Mouse (Mus musculus) midbrain, embryonic 11.5 days (tissue): Measurements from ENCODE around the gene Eif2a. TPM values are rescaled to one million over a fixed set of nuclear protein-coding genes. Genes with fewer than 3 reads are reported as not detected.

ENCODE experiments used
- ATAC-seq: fragments of 200-750 bp; cut with Nextera tagmentation; 2 replicates; pipeline ENCODE4 v1.8.0; 2017; ENCODE audit warnings: moderate TSS enrichment, moderate library complexity; ENCODE audit not compliant: low FRiP score
- DNase-seq: peaks from one replicate; pipeline ENCODE4 v3.0.0; 2015; ENCODE audit warnings: low spot score; ENCODE audit errors: missing footprints
- H3K27ac ChIP-seq: fragments of 300-500 bp; sonication (generic); 2 replicates; pipeline ENCODE4 v1.5.1; 2014; ENCODE audit warnings: low read depth, low read length
- H3K27me3 ChIP-seq: fragments of 300-500 bp; sonication (generic); 2 replicates; pipeline ENCODE4 v1.6.1; 2014; ENCODE audit warnings: mild to moderate bottlenecking, low read length, moderate library complexity, mixed read lengths; ENCODE audit not compliant: control insufficient read depth, insufficient read depth
- H3K36me3 ChIP-seq: fragments of 300-500 bp; sonication (generic); 2 replicates; pipeline ENCODE4 v1.6.1; 2014; ENCODE audit warnings: mild to moderate bottlenecking, low read length, moderate library complexity, mixed read lengths; ENCODE audit not compliant: control insufficient read depth, insufficient read depth
- H3K4me1 ChIP-seq: fragments of 300-500 bp; sonication (generic); 2 replicates; pipeline ENCODE4 v1.6.1; 2014; ENCODE audit warnings: low read length; ENCODE audit not compliant: control insufficient read depth, insufficient read depth
- H3K4me2 ChIP-seq: fragments of 300-500 bp; sonication (generic); 2 replicates; pipeline ENCODE4 v1.6.1; 2014; ENCODE audit warnings: mild to moderate bottlenecking, moderate library complexity
- H3K4me3 ChIP-seq: fragments of 300-500 bp; sonication (generic); 2 replicates; pipeline ENCODE4 v1.5.1; 2014; ENCODE audit warnings: low read depth, low read length
- H3K9ac ChIP-seq: fragments of 300-500 bp; sonication (generic); 2 replicates; pipeline ENCODE4 v1.6.1; 2014; ENCODE audit warnings: low read length
- H3K9me3 ChIP-seq: fragments of 300-500 bp; sonication (generic); 2 replicates; pipeline ENCODE4 v1.6.1; 2016; ENCODE audit warnings: low read length; ENCODE audit not compliant: control insufficient read depth
- WGBS: fragments of 180-500 bp; shearing (Covaris S2); extraction: QIAGEN DNeasy Blood & Tissue Kit; methylation state at CpG from one replicate; pipeline ENCODE4 v1.1.7; 2014; 5-methylcytosine and 5-hydroxymethylcytosine counted together
- polyA plus RNA-seq: library from polyadenylated mRNA; unstranded; fragments of >200 nt; fragmentation: Nextera tagmentation; extraction: Ambion mirVana; gene quantifications from 2 replicates; pipeline ENCODE4 v1.2.1, GENCODE M21; 2014

Eif2a gene
- polyA plus RNA-seq, 1 experiment from 2014 or later, result 62.7 TPM

DNA sequence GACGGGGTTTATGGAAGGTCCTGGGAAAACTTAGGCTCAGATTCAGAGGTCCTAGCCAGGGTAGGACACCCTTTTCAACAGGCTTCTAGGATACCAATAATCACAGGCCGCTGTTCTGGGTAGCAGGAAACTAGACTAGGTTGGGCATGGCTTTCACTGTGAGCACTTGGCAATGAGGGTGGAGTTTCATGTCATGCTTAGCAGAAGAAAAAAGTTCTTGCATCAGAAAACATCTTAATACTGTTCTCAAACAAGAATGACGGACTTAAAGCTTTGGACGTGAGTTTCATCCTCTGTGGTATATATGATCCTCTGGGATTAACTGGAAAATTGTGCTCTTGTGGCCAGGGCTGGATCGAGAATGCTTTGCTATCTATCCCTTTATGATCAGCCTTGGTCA, 7.8 kb upstream of the Eif2a start:
- WGBS, result 80% methylated on average over 5 of the region's 5 CpGs
- Histone ChIP-seq H3K36me3 (no peaks in the 10 kb centered on the region), H3K4me1 (no peaks in the 10 kb centered on the region), H3K27ac (no peak overlapping the region), H3K9me3 (no peaks in the 10 kb centered on the region), H3K4me3 (no peak overlapping the region), H3K27me3 (no peaks in the 10 kb centered on the region), H3K4me2 (no peak overlapping the region), H3K9ac (no peak overlapping the region)
- ATAC-seq (no peak), DNase-seq (no peak)

GRCm38 (mm10) chr3:58518962-58519361, 6.7 kb upstream of the Eif2a start:
- WGBS, result 93% methylated on average over 2 of the region's 2 CpGs
- H3K27ac ChIP-seq, result no peak overlapping the region
- H3K4me3 ChIP-seq, result no peak overlapping the region

GRCm38 (mm10) chr3:58519536-58519935, 6.1 kb upstream of the Eif2a start:
- no peak overlapping the region for H3K4me3 ChIP-seq
- no peaks in the 10 kb centered on the region for H3K27me3 ChIP-seq
- WGBS, result 83% methylated on average over 3 of the region's 3 CpGs
- ATAC-seq, result no peak
- peaks cover 4% of the 10 kb centered on the region; the same call in 1 of the 2 replicates for H3K36me3 ChIP-seq
- H3K9me3 ChIP-seq, result no peaks in the 10 kb centered on the region
- no peak for DNase-seq
- H3K27ac ChIP-seq, result no peak overlapping the region
- H3K4me1 ChIP-seq, result no peaks in the 10 kb centered on the region
- H3K4me2 ChIP-seq, result no peak overlapping the region
- no peak overlapping the region for H3K9ac ChIP-seq

More at GRCm38 (mm10) chr3:58518962-58519361, 6.7 kb upstream of the Eif2a start:
- Histone ChIP-seq H3K27me3 (no peaks in the 10 kb centered on the region), H3K9ac (no peak overlapping the region), H3K36me3 (peaks cover 4% of the 10 kb centered on the region; the same call in 1 of the 2 replicates), H3K9me3 (no peaks in the 10 kb centered on the region), H3K4me1 (no peaks in the 10 kb centered on the region), H3K4me2 (no peak overlapping the region)
- ATAC-seq (no peak), DNase-seq (no peak)

DNA sequence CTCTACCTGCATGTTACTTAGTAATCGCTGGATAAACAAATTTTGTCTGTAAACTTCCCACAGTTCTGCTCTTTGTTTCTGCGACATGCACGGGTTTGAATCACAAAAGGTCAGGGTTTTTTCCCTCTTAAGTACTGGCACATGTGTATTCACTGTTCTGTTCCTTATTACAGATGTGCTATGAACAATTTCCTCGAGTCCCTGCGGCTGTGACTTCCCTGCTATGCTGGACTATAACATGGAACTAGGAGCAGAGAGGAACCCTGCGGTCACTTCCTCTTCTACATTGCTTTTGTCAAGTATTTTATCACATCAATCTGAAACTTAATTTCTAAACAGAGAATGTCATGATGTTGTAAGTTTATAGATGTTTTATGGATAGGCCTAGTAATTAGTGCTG, 5.3 kb upstream of the Eif2a start:
- Histone ChIP-seq H3K4me2 (no peak overlapping the region), H3K27me3 (no peaks in the 10 kb centered on the region), H3K9ac (no peak overlapping the region), H3K36me3 (peaks cover 4% of the 10 kb centered on the region; the same call in 1 of the 2 replicates), H3K9me3 (no peaks in the 10 kb centered on the region), H3K4me1 (no peaks in the 10 kb centered on the region), H3K4me3 (no peak overlapping the region), H3K27ac (no peak overlapping the region)
- 86% methylated on average over 6 of the region's 6 CpGs for WGBS
- DNase-seq (no peak), ATAC-seq (no peak)

DNA sequence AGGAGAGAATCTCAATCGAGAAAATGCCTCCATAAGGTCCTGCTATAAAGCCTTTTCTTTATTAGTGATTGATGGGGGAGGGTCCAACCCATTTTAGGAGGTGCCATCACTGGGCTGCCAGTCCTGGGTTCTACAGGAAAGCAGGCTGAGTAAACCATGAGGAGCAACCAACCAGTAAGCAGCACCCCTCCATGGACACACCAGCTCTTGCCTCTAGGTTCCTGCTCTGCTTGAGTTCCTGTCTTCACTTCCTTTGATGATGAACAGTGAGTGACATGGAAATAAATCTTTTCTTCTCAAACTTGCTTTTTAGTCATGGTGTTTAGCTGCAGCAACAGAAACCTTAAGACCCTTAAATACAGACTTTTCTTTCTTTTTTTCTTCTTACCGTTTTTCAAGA, 4.3 kb upstream of the Eif2a start:
- no peak overlapping the region for H3K27ac ChIP-seq
- peaks cover 4% of the 10 kb centered on the region; the same call in 1 of the 2 replicates for H3K36me3 ChIP-seq
- WGBS, result 93% methylated on average over 2 of the region's 2 CpGs
- ATAC-seq, result no peak
- peaks cover under 1% of the 10 kb centered on the region; the same call in 1 of the 2 replicates for H3K4me1 ChIP-seq
- no peaks in the 10 kb centered on the region for H3K9me3 ChIP-seq
- no peak overlapping the region for H3K4me2 ChIP-seq
- no peaks in the 10 kb centered on the region for H3K27me3 ChIP-seq
- no peak for DNase-seq
- no peak overlapping the region for H3K9ac ChIP-seq
- no peak overlapping the region for H3K4me3 ChIP-seq

DNA sequence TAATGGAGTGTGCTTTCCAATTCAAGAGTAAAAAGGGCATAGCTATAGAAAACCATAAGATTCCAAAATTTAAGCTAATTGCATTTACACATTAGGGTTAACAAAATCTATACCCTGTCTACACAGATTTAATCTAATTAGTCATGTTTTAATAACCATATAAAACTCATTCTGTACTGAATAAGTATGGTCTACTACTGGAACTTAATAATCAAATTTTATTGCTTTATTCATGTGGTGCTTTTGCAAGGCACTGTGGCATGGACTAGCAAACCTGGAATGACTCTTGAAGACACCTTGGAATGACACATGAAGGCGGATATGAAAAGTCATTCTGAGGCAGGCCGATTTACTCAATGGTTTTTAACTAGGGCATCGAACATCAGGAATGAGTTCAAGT, 2.2 kb upstream of the Eif2a start:
- Histone ChIP-seq H3K27ac (no peak overlapping the region), H3K4me2 (no peak overlapping the region), H3K4me3 (no peak overlapping the region), H3K9ac (no peak overlapping the region), H3K4me1 (peaks cover 5% of the 10 kb centered on the region; the same call in 1 of the 2 replicates), H3K36me3 (peaks cover 4% of the 10 kb centered on the region; the same call in 1 of the 2 replicates), H3K9me3 (no peaks in the 10 kb centered on the region), H3K27me3 (no peaks in the 10 kb centered on the region)
- ATAC-seq, result no peak
- DNase-seq, result no peak
- 91% methylated on average over 3 of the region's 3 CpGs for WGBS

GRCm38 (mm10) chr3:58524246-58524645, 1.4 kb upstream of the Eif2a start:
- Histone ChIP-seq H3K4me1 (peaks cover 5% of the 10 kb centered on the region; the same call in 1 of the 2 replicates), H3K9ac (no peak overlapping the region), H3K27ac (no peak overlapping the region), H3K27me3 (no peaks in the 10 kb centered on the region), H3K36me3 (peaks cover 4% of the 10 kb centered on the region; the same call in 1 of the 2 replicates), H3K4me3 (no peak overlapping the region), H3K4me2 (peak overlapping the region; percentile 68), H3K9me3 (no peaks in the 10 kb centered on the region)
- WGBS, result 73% methylated on average over 4 of the region's 4 CpGs
- DNase-seq, result no peak
- no peak for ATAC-seq

GRCm38 (mm10) chr3:58525166-58525565, 455 bp upstream of the Eif2a start:
- Histone ChIP-seq H3K4me3 (peak overlapping the region; percentile 90), H3K27ac (peak overlapping the region; percentile 77), H3K27me3 (no peaks in the 10 kb centered on the region), H3K4me2 (peak overlapping the region; percentile 68), H3K9ac (peak overlapping the region; percentile 94), H3K36me3 (peaks cover 4% of the 10 kb centered on the region; the same call in 1 of the 2 replicates), H3K9me3 (no peaks in the 10 kb centered on the region), H3K4me1 (peaks cover 5% of the 10 kb centered on the region; the same call in 1 of the 2 replicates)
- DNase-seq (no peak), ATAC-seq (peak; percentile 66)
- WGBS, result under 1% methylated on average over 39 of the region's 40 CpGs

GRCm38 (mm10) chr3:58526408-58526737, 752 bp downstream of the Eif2a start:
- peak overlapping the region; percentile 71 for H3K4me2 ChIP-seq
- ATAC-seq (no peak), DNase-seq (no peak)
- 0 out of 2 replicates have a peak overlapping the region, but pooled peaks have one; percentile 9 for H3K27ac ChIP-seq
- H3K9ac ChIP-seq, result peak overlapping the region; percentile 57
- peaks cover 5% of the 10 kb centered on the region; the same call in 1 of the 2 replicates for H3K4me1 ChIP-seq
- H3K27me3 ChIP-seq, result no peaks in the 10 kb centered on the region
- peak overlapping the region; percentile 90 for H3K4me3 ChIP-seq
- 7% methylated on average over 4 of the region's 4 CpGs for WGBS
- H3K36me3 ChIP-seq, result peaks cover 4% of the 10 kb centered on the region; the same call in 1 of the 2 replicates
- no peaks in the 10 kb centered on the region for H3K9me3 ChIP-seq
